Mouse (Mus musculus) kidney, postnatal 4 days (tissue): Measurements from ENCODE around the gene Cpt1a.

Experiments used
- DNase-seq, 2 experiments: peaks; one replicate each; pipeline ENCODE4 v3.0.0; 2021; ENCODE audit warnings: mixed read lengths in 2 of 2

Cpt1a gene

GRCm38 (mm10) chr19:3325771-3326478 lies 3.8 kb downstream of the Cpt1a start:
- peak; percentile 35 to 62 for DNase-seq

GRCm38 (mm10) chr19:3326479-3327047 lies 4.4 kb downstream of the Cpt1a start:
- DNase-seq: peak; percentile 39 to 59

GRCm38 (mm10) chr19:3333247-3333646 lies 11.1 kb downstream of the Cpt1a start:
- peak; percentile 29 to 57 for DNase-seq

- DNase-seq: peak; percentile 25 to 54
Measured at GRCm38 (mm10) chr19:3333694-3334515, 11.8 kb downstream of the Cpt1a start.

GRCm38 (mm10) chr19:3334550-3334949 lies 12.4 kb downstream of the Cpt1a start:
- no peak for DNase-seq

GRCm38 (mm10) chr19:3335917-3336316 lies 13.8 kb downstream of the Cpt1a start:
- DNase-seq: no peak

- DNase-seq: peak; percentile 24 to 47
Measured at GRCm38 (mm10) chr19:3336485-3337255, 14.5 kb downstream of the Cpt1a start.

- no peak for DNase-seq
Measured at GRCm38 (mm10) chr19:3339187-3339586, 17.1 kb downstream of the Cpt1a start.

GRCm38 (mm10) chr19:3341021-3341420 lies 18.9 kb downstream of the Cpt1a start:
- DNase-seq: no peak

GRCm38 (mm10) chr19:3343929-3344328 lies 21.8 kb downstream of the Cpt1a start:
- DNase-seq: no peak

- DNase-seq: peak; percentile 45 to 65
Measured at GRCm38 (mm10) chr19:3344636-3345544, 22.8 kb downstream of the Cpt1a start.

- DNase-seq: no peak
Measured at GRCm38 (mm10) chr19:3347784-3348183, 25.6 kb downstream of the Cpt1a start.

GRCm38 (mm10) chr19:3353415-3354111 lies 31.4 kb downstream of the Cpt1a start:
- peak; percentile 42 to 62 for DNase-seq

GRCm38 (mm10) chr19:3355096-3355495 lies 33.0 kb downstream of the Cpt1a start:
- peak; percentile 48 to 61 for DNase-seq

GRCm38 (mm10) chr19:3356516-3356915 lies 34.4 kb downstream of the Cpt1a start:
- DNase-seq: no peak

- DNase-seq: no peak
Measured at GRCm38 (mm10) chr19:3357620-3358019, 35.5 kb downstream of the Cpt1a start.

- DNase-seq: no peak
Measured at GRCm38 (mm10) chr19:3359841-3360588, 37.9 kb downstream of the Cpt1a start.

GRCm38 (mm10) chr19:3363510-3363909 lies 41.4 kb downstream of the Cpt1a start:
- no peak for DNase-seq

- DNase-seq: no peak
Measured at GRCm38 (mm10) chr19:3365089-3365488, 43.0 kb downstream of the Cpt1a start.

GRCm38 (mm10) chr19:3368276-3368675 lies 46.1 kb downstream of the Cpt1a start:
- DNase-seq: no peak
